Mouse (Mus musculus) kidney, adult 9 months (tissue): ENCODE data around the gene Socs1.
A peak's percentile ranks its signal among the peaks of the same experiment; 100 is the strongest.
"Not testable (repeated sequence)": the region's sequence is repeated elsewhere in the genome, so short reads cannot be mapped to it uniquely, and the experiment has no call there.

Source experiments
- DNase-seq: peaks from one replicate; pipeline ENCODE4 v3.0.0; 2022

Socs1 gene

DNA sequence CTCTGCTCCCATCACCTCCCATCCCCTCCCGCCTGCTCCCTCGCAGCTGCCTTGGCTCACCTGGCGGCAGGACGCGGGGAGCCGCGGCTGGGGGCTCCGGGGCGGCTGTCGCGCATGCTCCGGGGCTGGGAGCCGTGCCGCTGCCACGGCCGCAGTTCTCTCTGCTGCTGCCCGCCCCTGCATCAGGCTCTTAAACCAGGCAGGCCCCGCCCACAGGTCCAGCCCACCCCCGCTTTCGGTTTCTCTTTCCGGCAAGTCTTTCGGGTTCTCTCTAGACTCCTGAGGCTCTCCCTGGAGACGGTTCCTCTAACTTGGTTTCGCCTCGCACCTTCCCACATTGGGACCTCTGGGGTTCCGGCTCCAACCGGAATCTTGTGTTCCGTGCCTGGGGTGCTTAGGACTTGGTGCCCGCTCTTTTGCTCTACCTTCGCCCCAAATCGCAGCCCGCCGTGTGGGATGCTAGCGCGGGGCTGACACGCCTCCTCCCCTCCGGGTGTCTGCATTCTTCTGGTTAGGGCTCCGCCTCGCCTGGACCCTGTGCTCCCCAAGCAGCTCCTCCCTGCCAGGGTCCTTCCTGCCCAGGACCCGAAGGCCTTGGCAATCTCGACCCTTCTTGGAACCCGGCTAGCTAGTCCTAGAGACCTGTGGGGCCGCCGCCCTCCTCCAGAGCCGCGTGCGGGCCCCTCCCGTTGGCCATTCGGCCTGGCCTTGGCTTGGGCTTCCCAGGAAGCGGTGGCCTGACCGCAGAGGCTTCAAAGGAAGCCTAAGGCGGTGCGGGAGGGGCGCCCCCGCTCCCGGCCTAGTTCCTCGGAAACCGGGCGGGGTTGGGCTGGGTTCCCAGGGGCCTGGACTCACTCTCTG, at the start of gene Socs1:
Gene Socs1, minus strand, starts transcription at position 166 of the 861 bp plus-strand sequence.
- peak; percentile 87 for DNase-seq

DNA sequence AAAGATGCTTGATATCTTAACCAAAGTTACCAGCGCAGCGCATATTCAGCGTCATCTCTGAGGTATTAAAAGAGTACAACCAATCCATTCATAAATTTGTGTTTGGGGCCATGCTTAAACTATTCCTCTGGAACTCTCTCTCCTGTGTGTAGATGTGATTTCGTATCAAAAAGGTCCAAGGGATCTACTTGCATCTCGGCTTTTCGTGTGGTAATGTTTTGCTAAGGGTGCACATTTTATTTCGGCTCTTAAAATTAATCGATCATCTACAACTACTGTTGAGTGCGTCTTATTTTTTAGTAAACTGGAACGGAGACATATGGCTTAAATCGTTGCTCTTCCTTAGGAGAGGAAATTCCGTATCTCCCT, 49.2 kb upstream of the Socs1 start:
- DNase-seq, result no peak

DNA sequence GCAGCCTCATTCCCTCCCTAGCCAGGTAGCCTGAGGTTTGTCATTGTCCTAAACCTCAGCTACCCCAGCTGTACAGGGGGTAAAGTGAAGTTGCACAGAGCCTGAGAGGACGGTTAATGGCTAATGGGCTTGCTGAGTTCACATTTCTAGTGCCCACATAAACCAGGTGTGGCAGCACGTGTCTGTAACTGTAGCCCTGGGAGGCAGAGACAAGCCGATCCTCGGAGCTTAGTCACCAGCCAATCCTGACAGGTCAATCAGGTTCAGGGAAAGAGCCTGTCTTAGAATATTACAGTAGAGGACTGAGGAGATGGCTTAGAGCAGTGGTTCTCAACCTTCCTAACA, 43.1 kb upstream of the Socs1 start:
- DNase-seq, result peak; percentile 71

DNA sequence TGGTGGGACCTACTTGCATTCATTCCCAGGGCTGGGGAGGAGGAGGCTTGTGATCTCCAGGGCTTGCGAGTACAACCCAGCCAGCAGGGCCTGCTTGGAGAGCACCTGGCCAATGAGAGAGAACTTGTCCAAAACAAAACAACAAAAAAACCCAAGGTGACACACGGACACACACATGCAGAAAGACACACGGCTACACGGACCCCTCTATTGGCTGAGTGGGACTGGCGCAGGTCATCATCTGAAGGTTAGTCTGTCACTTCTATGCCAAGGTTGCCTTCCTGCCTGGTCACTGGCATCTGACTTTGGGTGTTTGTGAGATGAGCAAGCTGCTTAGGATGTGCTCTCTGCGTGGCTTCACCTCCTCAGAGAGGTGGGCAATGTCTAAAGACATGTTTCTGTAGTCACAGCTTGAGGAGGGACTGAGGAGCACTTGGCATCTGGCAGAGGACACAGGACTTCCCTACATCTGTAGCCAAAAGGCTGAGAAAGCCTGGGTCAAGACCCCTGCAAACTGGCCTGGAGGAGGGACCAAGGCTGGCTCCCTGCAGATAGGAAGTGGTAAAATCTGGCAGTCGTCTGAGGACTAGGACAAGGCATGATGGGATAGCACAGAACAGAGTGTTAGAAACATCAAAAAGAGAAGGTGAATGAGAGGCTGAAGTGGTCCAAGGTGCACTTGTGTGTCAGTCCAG, 42.6 kb upstream of the Socs1 start:
- DNase-seq, result no peak

DNA sequence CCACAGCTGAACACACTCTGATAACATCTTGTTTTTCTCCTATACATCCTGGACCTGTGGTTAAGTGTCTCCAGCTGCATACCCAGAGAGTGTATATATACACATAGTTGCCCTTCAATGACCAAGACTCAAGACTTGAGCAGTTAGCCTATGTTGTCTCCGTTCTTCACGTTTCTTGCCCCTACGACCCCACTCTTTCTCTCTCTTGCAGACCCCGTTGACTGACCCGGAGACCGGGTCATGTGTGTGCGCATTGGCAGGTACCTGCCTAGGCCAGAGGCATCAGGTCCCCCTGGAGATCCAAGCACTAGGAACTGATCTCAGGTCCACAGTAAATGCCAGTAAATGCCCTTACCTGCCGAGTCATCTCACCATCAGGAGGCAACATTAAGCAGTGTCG, 41.9 kb upstream of the Socs1 start:
- DNase-seq, result no peak

DNA sequence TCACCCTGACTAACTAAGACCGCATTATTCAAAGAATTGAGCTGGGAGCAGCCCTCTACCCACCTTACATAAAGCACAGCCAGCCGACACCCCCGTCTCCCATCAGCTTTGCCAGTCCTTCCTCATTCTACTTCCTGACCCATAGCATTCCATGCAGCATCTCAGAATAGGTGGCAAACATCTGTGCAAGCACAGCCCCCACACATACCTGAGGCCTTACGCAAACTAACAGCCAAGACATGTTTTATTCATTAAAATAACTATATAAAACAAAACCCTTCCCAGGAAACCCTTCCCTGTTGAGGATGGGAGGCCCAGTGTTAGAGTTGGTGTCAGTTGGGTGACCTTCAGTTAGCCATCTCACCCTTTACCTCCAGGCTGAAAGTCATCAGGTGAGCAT, 40.5 kb upstream of the Socs1 start:
- DNase-seq, result no peak

DNA sequence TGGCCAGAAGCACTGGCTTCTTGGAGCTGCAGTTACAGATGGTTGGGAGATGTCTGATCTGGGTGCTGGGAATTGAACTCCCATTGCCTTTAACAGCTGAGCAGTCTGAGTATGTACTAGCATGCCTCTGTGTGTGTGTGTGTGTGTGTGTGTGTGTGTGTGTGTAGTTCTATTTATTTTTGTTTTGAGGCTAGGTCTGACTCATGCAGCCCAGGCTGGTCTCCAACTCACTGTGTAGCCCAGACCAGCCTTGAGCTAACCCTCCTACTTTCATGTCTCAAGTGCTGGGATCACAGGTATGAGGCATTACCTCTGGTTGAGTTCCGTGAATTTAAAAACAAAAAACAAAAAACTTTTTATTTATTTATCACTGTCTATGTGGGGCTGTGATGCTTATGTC, 39.2 kb upstream of the Socs1 start:
- DNase-seq, result no peak

DNA sequence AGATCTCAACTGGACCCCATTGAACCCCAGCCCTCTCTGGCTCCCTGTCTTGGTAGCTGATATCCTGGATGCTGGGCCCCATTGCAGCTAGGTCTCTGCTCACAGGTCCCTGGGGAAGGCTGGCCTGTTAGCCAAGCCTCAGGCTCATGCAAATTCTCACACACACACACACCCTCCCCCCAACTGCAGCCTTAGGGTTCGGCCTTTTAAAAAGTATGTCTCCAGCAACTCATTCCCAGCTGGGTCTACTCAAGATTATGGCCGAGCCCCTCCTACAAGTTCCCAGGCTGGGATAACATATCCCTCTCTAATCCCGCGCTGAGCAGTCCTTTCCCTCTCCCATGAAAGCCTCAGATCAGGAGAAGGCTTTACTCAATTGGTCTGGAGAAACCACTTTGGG, 36.1 kb upstream of the Socs1 start:
- DNase-seq, result no peak

DNA sequence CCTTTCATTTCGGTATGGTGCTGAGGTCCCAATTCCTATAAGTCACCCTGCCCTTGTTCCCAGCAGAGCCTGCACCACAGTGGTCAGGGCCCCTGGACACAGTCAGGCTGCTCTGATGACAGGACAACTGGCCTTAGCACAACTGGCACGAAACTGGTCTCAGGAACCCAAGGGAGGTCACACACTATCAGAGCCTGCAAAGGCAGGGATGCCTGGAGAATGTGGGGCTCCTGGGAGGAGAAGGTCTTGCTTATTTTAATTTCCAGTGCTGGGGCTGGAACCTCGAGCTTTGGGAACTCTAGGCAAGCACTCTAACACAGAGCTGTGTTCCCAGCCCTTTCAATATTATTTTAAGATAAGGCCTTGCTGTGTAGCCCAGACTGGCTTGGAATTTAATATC, 34.6 kb upstream of the Socs1 start:
- no peak for DNase-seq

DNA sequence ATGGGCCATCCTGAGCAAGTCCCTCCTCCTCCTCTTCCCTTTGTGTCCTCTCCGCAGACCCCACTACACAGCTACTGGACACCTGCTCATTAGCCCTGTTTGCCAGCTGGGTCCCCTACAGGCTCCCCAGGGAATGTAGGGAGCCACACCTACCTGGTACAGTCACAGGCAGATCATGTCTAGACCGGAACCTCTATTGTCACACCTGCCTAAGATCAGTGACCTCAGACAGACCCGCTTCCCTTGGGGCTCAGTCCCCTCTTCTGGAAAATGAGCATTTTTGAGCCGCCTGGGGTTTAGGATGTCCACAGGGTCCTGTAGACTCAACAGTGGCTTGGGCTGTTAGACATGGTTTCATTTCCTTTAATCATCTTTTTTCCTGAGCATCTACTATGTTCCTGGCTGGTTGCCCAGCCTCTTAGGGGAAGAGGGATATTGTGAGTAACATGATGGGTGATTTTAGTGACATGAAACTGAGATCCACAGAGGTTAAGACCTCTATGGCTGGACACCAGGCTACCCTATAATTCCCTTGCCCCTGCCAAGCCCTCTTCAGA, 33.3 kb upstream of the Socs1 start:
- DNase-seq, result no peak

DNA sequence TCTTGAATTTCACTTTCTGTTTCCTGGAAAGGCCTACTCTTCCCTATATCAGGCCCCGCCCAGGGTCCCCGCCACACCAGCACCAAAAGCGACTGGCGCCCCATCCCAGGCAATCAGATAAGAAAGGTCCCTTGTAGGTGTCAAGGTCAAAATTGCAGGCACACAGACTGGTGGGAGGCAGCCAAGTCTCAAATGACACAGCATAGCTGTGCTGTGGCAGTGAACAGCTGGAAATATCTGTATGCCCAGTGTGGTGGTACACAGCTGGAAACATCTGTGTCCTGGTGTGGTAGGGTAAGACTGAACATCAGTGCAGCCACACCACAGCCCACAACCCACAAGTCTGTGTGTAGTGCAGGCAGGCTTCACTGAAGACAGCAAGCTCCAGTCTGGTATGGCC, 29.5 kb upstream of the Socs1 start:
- DNase-seq, result no peak

DNA sequence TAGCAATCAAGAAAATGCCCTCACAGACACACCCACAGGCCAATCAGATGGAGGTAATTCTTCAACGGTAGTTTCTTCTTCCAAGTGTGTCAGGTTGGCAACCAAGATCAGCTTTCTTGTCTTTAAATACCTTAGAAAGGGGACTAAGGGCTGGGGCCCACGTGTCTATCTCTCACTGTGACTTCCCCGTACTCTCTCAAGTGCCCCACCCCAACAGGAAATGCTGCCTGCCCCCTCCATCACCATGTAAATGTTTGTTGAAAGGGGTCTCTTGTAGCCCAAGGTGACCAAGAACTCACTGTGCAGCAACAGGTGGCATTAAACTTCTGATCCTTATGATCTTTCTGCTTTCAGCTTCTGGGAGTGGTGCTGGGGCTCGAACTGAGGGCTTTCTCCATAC, 28.4 kb upstream of the Socs1 start:
- DNase-seq, result no peak

DNA sequence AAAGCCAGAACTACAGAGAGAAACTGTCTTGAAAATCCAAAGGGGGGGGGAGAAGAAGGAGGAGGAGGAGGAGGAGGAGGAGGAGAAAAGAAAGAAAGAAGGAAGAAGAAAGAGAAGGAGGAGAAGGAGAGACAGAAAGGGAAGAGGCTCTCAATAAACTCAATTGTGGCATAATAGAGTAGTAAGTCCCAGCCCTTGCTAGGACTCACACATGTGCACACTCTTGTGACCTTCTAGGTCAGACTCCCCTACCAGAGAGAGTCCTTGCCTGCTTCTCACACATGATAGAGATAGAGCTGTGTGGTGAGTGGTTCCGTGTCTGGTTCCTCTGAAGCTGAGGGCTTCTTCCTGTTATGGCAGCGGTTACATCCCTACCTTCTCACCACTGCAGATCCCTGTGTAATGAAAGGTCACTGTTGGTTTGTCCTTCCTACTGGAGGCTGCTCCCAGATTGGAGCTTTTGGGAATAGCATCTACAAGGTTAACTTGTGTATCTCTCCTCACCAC, 27.6 kb upstream of the Socs1 start, which contains the start of gene Gm11172:
Gene Gm11172, plus strand, starts transcription at position 51 of the 507 bp plus-strand sequence.
- no peak for DNase-seq

DNA sequence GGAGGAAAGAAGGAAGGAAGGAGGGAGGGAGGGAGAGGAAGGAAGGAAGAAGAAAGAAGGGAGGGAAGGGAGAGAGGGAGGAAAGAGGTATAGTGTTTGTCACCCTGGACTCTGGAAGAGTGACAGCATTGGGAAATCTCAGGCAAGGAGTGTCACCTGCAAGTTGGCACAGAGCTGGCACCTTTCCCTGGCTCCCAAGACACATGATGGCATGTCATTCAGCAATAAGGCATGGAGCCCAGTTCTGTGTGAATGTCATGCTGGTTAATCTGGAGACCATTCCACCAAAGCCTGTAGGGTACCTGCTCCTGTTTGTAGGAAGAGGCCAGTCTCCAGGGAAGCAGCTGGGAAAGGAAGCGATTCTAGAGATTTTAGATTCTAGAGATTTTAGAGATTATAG, 25.0 kb upstream of the Socs1 start:
- DNase-seq, result no peak

DNA sequence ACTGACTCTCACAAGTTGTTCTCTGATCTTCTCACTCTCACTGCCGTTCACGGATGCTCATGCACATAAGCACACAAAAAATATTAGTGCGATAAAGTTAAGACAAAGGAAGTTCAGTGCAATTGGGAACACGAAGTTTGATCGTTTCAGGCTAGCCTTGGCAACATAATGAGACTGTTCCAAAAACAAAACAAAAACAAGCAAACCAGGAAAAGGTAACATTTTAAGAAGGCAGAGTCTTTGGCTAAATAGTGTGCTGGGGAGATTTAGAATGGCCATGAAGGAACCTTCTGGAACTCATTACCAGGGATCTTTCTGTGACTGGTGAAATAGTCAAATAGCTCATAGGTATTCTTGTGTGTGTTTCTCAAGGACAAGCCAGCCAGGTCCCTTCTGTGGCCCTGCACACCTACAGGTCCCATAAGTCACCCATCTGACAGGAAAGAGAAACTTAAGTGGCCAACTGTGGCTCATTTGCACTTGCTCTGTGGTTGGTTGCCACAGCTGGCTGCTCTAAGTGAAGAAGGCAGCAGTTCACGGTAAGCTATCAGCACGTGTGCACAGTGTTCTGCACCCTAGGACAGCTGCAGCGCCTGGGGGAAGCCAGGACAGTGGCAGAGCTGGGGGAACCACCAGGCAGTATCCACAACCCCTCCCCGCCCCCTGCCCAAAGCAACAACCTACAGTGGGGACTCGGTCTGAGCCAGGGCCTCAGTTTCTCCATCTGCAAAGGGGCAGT, 20.6 kb upstream of the Socs1 start, which contains the start of gene Prm1:
Gene Prm1, minus strand, starts transcription at position 51 of the 739 bp plus-strand sequence.
- no peak for DNase-seq

DNA sequence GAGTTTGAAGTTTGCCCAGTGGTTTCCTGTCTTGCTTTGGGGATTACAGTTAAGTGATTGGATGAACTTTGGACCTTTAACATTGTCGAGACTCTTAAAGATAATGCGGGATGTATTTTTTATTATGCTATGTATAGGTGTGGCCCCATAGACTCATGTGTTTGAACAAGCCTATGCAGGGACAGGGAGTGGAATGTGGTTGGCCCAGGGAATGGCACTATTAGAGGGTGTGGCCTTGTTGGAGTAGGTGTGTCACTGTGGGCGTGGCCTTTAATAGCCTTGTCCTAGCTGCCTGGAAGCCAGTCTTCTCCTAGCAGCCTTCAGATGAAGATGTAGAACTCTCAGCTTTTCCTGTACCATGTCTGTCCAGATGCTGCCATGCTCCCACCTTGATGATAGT, 17.1 kb upstream of the Socs1 start:
- not testable (repeated sequence) for DNase-seq

DNA sequence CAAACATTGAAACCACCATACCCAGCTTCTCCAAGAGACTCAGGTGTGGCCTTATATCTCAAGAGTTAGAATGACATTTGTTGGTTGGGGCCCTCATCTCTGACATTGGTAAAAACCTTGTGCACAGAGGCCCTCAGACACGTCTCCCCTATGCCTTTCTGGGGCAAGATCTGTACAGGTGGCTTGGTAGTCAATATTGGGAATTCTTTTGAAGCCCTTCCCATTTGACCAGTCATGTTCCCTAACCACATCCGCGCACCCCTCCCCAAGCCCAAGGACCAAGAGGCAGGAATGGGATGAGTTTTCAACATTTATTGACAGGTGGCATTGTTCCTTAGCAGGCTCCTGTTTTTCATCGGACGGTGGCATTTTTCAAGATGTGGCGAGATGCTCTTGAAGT, 10.7 kb upstream of the Socs1 start, which contains the start of gene Prm2:
Gene Prm2, minus strand, starts transcription at position 101 of the 400 bp plus-strand sequence.
- DNase-seq, result no peak

DNA sequence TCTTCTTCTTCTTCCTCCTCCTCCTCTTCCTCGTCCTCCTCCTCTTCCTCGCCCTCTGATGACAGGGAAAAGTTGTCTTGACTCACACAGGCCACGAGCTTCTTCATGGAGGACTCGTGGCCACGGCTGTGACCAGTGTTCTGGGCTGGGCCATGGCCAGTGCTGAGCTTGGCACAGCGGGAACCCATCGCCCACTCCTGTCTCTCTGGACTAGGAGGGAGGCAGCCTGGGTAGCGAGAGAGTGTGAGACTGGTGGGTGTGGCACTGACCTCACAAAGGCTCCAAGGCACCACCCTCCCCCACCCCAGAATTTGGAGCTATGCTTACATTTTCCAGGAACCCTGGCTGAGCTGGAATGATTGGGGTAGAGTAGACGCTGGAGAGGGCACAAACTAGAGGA, 5.4 kb upstream of the Socs1 start, which contains the start of gene Prm3:
Gene Prm3, minus strand, starts transcription at position 213 of the 400 bp plus-strand sequence.
- no peak for DNase-seq

DNA sequence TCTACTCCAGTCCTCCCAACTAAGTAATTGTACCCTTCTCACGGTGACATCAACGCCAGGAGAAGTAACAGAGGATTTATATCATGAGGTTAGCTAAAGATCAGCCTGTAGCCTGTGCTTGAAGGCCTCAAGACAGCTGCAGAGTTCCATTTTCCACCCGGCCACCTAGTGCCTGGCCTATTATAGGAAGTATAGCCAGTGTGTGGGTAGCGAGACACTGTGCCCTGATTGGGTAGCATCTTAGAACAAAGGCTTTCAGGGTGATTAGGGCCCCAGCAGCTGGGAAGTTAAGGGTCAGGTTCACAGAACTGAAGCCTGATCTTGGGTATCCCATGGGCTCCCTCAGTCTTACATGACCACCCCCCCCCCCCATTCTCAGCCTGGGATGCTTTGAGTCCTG, 3.5 kb upstream of the Socs1 start:
- no peak for DNase-seq

DNA sequence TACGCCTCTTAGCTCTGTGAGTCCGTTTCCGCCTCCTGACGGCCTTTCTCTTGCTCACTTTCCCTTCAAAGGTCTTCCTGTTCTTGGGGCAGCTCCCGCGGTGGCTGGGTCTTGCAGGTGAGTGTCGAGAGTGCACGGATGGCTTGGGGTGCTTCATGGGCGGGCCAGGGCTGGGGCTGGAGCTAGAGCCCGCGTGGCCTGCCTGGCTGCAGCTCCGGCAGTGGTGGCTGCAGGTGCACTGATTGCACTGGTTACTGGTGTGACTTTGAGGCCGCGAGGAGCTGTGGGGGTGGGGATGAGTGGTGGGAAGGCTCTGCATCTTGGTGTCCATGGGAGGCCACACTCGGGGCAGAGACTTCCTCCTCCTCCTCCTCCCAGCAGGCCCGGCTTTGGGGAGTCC, 2.9 kb upstream of the Socs1 start, which contains the start of gene Tnp2:
Gene Tnp2, minus strand, starts transcription at position 390 of the 400 bp plus-strand sequence.
- DNase-seq, result no peak

DNA sequence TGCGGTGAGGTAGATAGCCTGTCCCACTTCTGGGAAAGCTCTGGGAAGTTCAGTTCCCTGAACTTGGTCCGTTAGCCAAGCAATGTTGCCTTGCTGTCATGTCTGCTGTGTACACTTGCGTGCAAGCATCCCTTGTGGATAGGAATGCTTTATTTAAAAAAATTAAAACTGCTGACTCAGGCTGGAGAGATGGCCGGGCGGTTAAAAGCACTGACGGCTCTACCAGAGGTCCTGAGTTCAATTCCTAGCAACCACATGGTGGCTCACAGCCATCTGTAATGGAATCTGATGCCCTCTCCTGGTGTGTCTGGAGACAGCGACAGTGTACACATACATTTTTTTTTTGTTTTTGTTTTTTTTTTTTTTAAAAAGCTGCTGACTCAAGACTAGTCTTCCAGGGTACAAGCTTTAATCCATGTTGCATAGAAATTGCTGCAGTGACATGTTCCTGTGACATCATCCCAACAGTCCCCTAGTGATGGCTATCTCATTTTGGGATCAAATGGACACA, 2.3 kb upstream of the Socs1 start:
- DNase-seq, result no peak

DNA sequence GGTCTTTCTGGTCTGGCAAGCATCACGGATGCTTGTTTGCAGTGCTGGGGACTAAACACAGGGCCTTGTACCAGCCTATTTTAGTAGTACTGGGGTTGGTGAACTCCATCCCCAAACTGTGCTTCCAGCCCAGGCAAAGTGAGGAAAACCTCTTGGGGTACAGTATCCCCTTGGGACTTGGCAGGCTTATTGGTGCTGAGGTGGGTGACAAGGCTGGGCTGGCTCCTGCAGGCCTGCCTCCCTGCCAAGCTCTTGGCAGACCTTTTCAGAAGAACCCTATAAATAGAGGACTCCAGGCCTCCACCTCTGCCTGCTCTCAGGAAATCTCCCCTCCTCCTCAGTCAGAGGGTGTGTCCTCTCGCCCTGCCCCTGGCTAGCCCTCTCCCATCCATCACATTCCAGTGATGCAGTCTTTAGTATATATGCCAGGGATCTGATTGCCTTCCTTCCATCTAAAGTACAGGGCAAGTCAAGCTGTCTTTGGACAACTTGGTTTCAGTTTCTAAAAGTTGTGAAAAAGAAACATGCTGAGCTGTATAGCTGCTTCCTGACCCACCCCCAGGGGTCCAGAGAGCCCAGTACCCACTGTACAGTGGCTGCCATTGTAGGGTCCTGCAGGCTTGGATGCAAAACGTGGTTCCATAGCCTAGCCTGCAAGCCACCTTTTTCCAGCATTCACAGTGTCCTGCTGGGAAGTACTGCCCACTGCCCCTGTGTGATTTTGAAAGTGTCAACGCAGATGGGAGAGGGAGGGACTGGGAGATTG, 1.6 kb upstream of the Socs1 start:
- no peak for DNase-seq
